In genomic region chr4:115961991-115962390, GRCm38 (mm10) we compare ENCODE assay signal across 18 mouse cellular contexts. TPM values are rescaled to one million over a fixed set of nuclear protein-coding genes. Genes with fewer than 3 reads are reported as not detected.
A peak's percentile ranks its signal among the peaks of the same experiment; 100 is the strongest.
DNase-seq lines count a peak whose midpoint lies in the region; ATAC-seq and TF ChIP-seq lines count a peak whose summit lies in the region.
"Had no signal": no experiment of that assay in that cellular context is flagged by ENCODE, and none has a peak within 500 bp of the region (broad histone marks: within the 10 kb centered on the region; RNA-seq: fewer than 3 reads in every experiment).

No protein-coding gene starts in this region.

- WGBS in heart, embryonic 11.5 days (ENCODE audit: insufficient replicate concordance) = 13% methylated on average over 7 of the region's 7 CpGs
- whole genome bisulfite sequencing in heart, adult 2 months = 24% methylated on average over 7 of the region's 7 CpGs
- WGBS in lung, embryonic 14.5 days = 9% methylated on average over 7 of the region's 7 CpGs
- WGBS in lung, postnatal 0 days = 13% methylated on average over 7 of the region's 7 CpGs
- 14% methylated on average over 7 of the region's 7 CpGs for WGBS in limb, embryonic 13.5 days
- 9% methylated on average over 7 of the region's 7 CpGs for WGBS in neural tube, embryonic 15.5 days

- no peak for ATAC-seq in heart, embryonic 11.5 days (replicated peaks; ENCODE audit: insufficient number of reproducible peaks, low FRiP score, low TSS enrichment)
- no peak; the same call in 1 of the 2 replicates for ATAC-seq in lung, embryonic 14.5 days (ENCODE audit: insufficient read depth)
- ATAC-seq in lung, postnatal 0 days = no peak
- no peak for ATAC-seq in limb, embryonic 13.5 days (ENCODE audit: low FRiP score, low read depth)
- ATAC-seq in neural tube, embryonic 15.5 days (ENCODE audit: low FRiP score) = no peak
- no peak for ATAC-seq in megakaryocyte-erythroid progenitor cell, adult 5-6 weeks (replicated peaks; ENCODE audit: low FRiP score, low TSS enrichment, poor library complexity, severe bottlenecking)
- ATAC-seq: liver, embryonic 12.5 days had no signal

- no peaks in the 10 kb centered on the region for H3K4me1 ChIP-seq in heart, embryonic 11.5 days (ENCODE audit: control insufficient read depth, insufficient read depth, low read length)
- no peaks in the 10 kb centered on the region for H3K4me1 ChIP-seq in heart, adult 2 months (ENCODE audit: control insufficient read depth, insufficient read depth, low read length)
- H3K4me1 ChIP-seq in lung, embryonic 14.5 days (ENCODE audit: insufficient read depth) = no peaks in the 10 kb centered on the region
- no peaks in the 10 kb centered on the region for H3K4me1 ChIP-seq in lung, postnatal 0 days (ENCODE audit: insufficient read depth, low read depth, low read length)
- peaks cover 23% of the 10 kb centered on the region for H3K4me1 ChIP-seq in limb, embryonic 13.5 days
- peaks cover 29% of the 10 kb centered on the region for H3K4me1 ChIP-seq in neural tube, embryonic 15.5 days

- H3K27ac ChIP-seq in heart, embryonic 11.5 days (ENCODE audit: low read depth, low read length) = no peak overlapping the region
- H3K27ac ChIP-seq in heart, adult 2 months = no peak overlapping the region
- no peak overlapping the region for H3K27ac ChIP-seq in lung, embryonic 14.5 days (ENCODE audit: low read depth)
- H3K27ac ChIP-seq in lung, postnatal 0 days (ENCODE audit: low read length) = no peak overlapping the region
- no peak overlapping the region for H3K27ac ChIP-seq in limb, embryonic 13.5 days
- H3K27ac ChIP-seq in neural tube, embryonic 15.5 days (replicated peaks) = no peak overlapping the region
- H3K27ac ChIP-seq: liver, embryonic 12.5 days had no signal

- no peak for DNase-seq in heart, adult 2 months
- DNase-seq in lung, embryonic 14.5 days = no peak
- DNase-seq in lung, postnatal 0 days (ENCODE audit: low spot score) = no peak
- no peak for DNase-seq in cerebellum, postnatal 10 days
- DNase-seq: kidney, adult 8-10 months; lung, postnatal 36 days; thymus, adult 18-20 months had no signal

- TF ChIP-seq EP300 in heart, adult 2 months (IDR thresholded peaks at IDR 0.05; ENCODE audit: insufficient read depth, low read depth, low read length) = no peak
- TF ChIP-seq EP300 in lung, postnatal 0 days (IDR thresholded peaks at IDR 0.05) = no peak

- H3K9ac ChIP-seq in heart, embryonic 11.5 days (ENCODE audit: low read depth, low read length) = no peak overlapping the region
- H3K9ac ChIP-seq in heart, adult 2 months (ENCODE audit: low read depth, low read length) = no peak overlapping the region
- no peak overlapping the region for H3K9ac ChIP-seq in lung, embryonic 14.5 days
- no peak overlapping the region for H3K9ac ChIP-seq in lung, postnatal 0 days (replicated peaks; ENCODE audit: low read depth)
- no peak overlapping the region for H3K9ac ChIP-seq in limb, embryonic 13.5 days
- H3K9ac ChIP-seq in neural tube, embryonic 15.5 days (replicated peaks) = no peak overlapping the region
- H3K9ac ChIP-seq: liver, embryonic 12.5 days had no signal

- H3K4me2 ChIP-seq in heart, embryonic 11.5 days = peak overlapping the region; percentile 98; the same call in 1 of the 2 replicates
- H3K4me2 ChIP-seq in lung, embryonic 14.5 days = peak overlapping the region; percentile 93; the same call in 1 of the 2 replicates
- H3K4me2 ChIP-seq in lung, postnatal 0 days (replicated peaks; ENCODE audit: low read depth, low read length) = no peak overlapping the region
- no peak overlapping the region for H3K4me2 ChIP-seq in limb, embryonic 13.5 days (replicated peaks)
- H3K4me2 ChIP-seq in neural tube, embryonic 15.5 days = peak overlapping the region; percentile 99

- H3K27me3 ChIP-seq in heart, embryonic 11.5 days (ENCODE audit: control insufficient read depth, insufficient read depth, low read length) = peaks cover 77% of the 10 kb centered on the region
- peaks cover 11% of the 10 kb centered on the region for H3K27me3 ChIP-seq in heart, adult 2 months (ENCODE audit: control insufficient read depth, insufficient read depth, low read length)
- peaks cover 65% of the 10 kb centered on the region for H3K27me3 ChIP-seq in lung, embryonic 14.5 days (ENCODE audit: insufficient read depth, low read length)
- no peaks in the 10 kb centered on the region; the same call in 1 of the 2 replicates for H3K27me3 ChIP-seq in lung, postnatal 0 days (replicated peaks; ENCODE audit: insufficient read depth, low read length)
- H3K27me3 ChIP-seq in limb, embryonic 13.5 days = peaks cover 88% of the 10 kb centered on the region
- H3K27me3 ChIP-seq in neural tube, embryonic 15.5 days (replicated peaks) = peaks cover 84% of the 10 kb centered on the region

- TF ChIP-seq CTCF in heart, adult 2 months (IDR thresholded peaks at IDR 0.05) = no peak
- no peak for TF ChIP-seq CTCF in lung, embryonic 14.5 days (IDR thresholded peaks at IDR 0.05; ENCODE audit: low read depth)
- no peak for TF ChIP-seq CTCF in lung, postnatal 0 days (IDR thresholded peaks at IDR 0.05)

- peak overlapping the region; percentile 70; the same call in 1 of the 2 replicates for H3K4me3 ChIP-seq in heart, embryonic 11.5 days (ENCODE audit: low read depth, low read length)
- no peak overlapping the region for H3K4me3 ChIP-seq in heart, adult 2 months
- H3K4me3 ChIP-seq in lung, embryonic 14.5 days (ENCODE audit: low read depth, low read length) = no peak overlapping the region; the same call in 1 of the 2 replicates
- H3K4me3 ChIP-seq in lung, postnatal 0 days (ENCODE audit: low read depth, low read length) = no peak overlapping the region
- peak overlapping the region; percentile 66 for H3K4me3 ChIP-seq in limb, embryonic 13.5 days
- H3K4me3 ChIP-seq in neural tube, embryonic 15.5 days (replicated peaks) = peak overlapping the region; percentile 59

- no peaks in the 10 kb centered on the region for H3K9me3 ChIP-seq in heart, embryonic 11.5 days (replicated peaks; ENCODE audit: control insufficient read depth, low read length)
- no peaks in the 10 kb centered on the region for H3K9me3 ChIP-seq in lung, embryonic 14.5 days (ENCODE audit: low read depth, low read length)
- H3K9me3 ChIP-seq in lung, postnatal 0 days (ENCODE audit: low read length) = no peaks in the 10 kb centered on the region
- H3K9me3 ChIP-seq in limb, embryonic 13.5 days = no peaks in the 10 kb centered on the region; the same call in 1 of the 2 replicates
- H3K9me3 ChIP-seq in neural tube, embryonic 15.5 days (replicated peaks) = no peaks in the 10 kb centered on the region
- H3K9me3 ChIP-seq: G1E; liver, embryonic 12.5 days had no signal

- no peak for TF ChIP-seq POLR2A in heart, adult 2 months (IDR thresholded peaks at IDR 0.05; ENCODE audit: insufficient read depth, low read depth, low read length)

- intact Hi-C loops in heart, adult 2 months (cut with DNase I) = no loop called here

- no peaks in the 10 kb centered on the region for H3K36me3 ChIP-seq in heart, embryonic 11.5 days (ENCODE audit: control insufficient read depth, insufficient read depth, low read length)
- no peaks in the 10 kb centered on the region for H3K36me3 ChIP-seq in heart, adult 2 months (ENCODE audit: control insufficient read depth, insufficient read depth, low read length)
- H3K36me3 ChIP-seq in lung, embryonic 14.5 days (ENCODE audit: insufficient read depth) = no peaks in the 10 kb centered on the region
- no peaks in the 10 kb centered on the region for H3K36me3 ChIP-seq in lung, postnatal 0 days (ENCODE audit: insufficient read depth, low read length)
- H3K36me3 ChIP-seq in limb, embryonic 13.5 days = no peaks in the 10 kb centered on the region
- no peaks in the 10 kb centered on the region for H3K36me3 ChIP-seq in neural tube, embryonic 15.5 days
- H3K36me3 ChIP-seq: G1E; liver, embryonic 12.5 days had no signal

- H3K79me2 ChIP-seq in heart, adult 2 months (replicated peaks; ENCODE audit: control insufficient read depth, insufficient read depth, low read length) = no peaks in the 10 kb centered on the region

RNA-seq across cellular contexts. Expression of gene Dmbx1, which starts 22.3 kb away (rescaled TPM):
- polyA plus RNA-seq in heart, embryonic 11.5 days (2014; fragmentation: Nextera tagmentation; extraction: Ambion mirVana) = not detected in 2 replicates
- total RNA-seq in heart, adult 2 months (2021) = not detected
- polyA plus RNA-seq in heart, adult 2 months (2012; rRNA removed) = not detected in 2 replicates
- polyA plus RNA-seq in lung, embryonic 14.5 days (2014; fragmentation: Nextera tagmentation; extraction: Ambion mirVana) = not detected in 2 replicates
- polyA plus RNA-seq in lung, postnatal 0 days (2015; fragmentation: Nextera tagmentation; extraction: Ambion mirVana) = not detected in 2 replicates
- polyA plus RNA-seq in limb, embryonic 13.5 days (2015; fragmentation: Nextera tagmentation; extraction: Ambion mirVana) = 0.18 TPM in 1 of 2 replicates, not detected in the other
- polyA plus RNA-seq in neural tube, embryonic 15.5 days (2015; fragmentation: Nextera tagmentation; extraction: Ambion mirVana) = 1.2 and 2.1 TPM in 2 replicates
- not detected in 2 replicates for total RNA-seq in megakaryocyte-erythroid progenitor cell, adult 5-6 weeks (2014; fragmentation: Nextera tagmentation)
- not detected in 2 replicates for total RNA-seq in megakaryocyte-erythroid progenitor cell, adult 5-6 weeks (2017)
- total RNA-seq: adrenal gland, postnatal 36 days; gastrocnemius, adult 8-10 months; heart, postnatal 14 days; layer of hippocampus, adult 2 months had no signal
- polyA plus RNA-seq: G1E; liver, embryonic 12.5 days; spleen, adult 2 months had no signal

RNA-seq across cellular contexts. Expression of gene Faah, which starts 55.7 kb away (rescaled TPM):
- 0.94 and 1.1 TPM in 2 replicates for polyA plus RNA-seq in heart, embryonic 11.5 days (2014; fragmentation: Nextera tagmentation; extraction: Ambion mirVana)
- total RNA-seq in heart, adult 2 months (2021) = under 1 TPM; 0.14 to 0.23 TPM
- polyA plus RNA-seq in heart, adult 2 months (2012; rRNA removed) = 0.53 and 1.4 TPM in 2 replicates
- 6.3 and 8.0 TPM in 2 replicates for polyA plus RNA-seq in lung, embryonic 14.5 days (2014; fragmentation: Nextera tagmentation; extraction: Ambion mirVana)
- 12.1 and 13.4 TPM in 2 replicates for polyA plus RNA-seq in lung, postnatal 0 days (2015; fragmentation: Nextera tagmentation; extraction: Ambion mirVana)
- 0.61 and 0.75 TPM in 2 replicates for polyA plus RNA-seq in limb, embryonic 13.5 days (2015; fragmentation: Nextera tagmentation; extraction: Ambion mirVana)
- 18.9 and 22.8 TPM in 2 replicates for polyA plus RNA-seq in neural tube, embryonic 15.5 days (2015; fragmentation: Nextera tagmentation; extraction: Ambion mirVana)
- 1.4 and 5.0 TPM in 2 replicates for total RNA-seq in megakaryocyte-erythroid progenitor cell, adult 5-6 weeks (2014; fragmentation: Nextera tagmentation)
- total RNA-seq in megakaryocyte-erythroid progenitor cell, adult 5-6 weeks (2017) = 0.85 and 2.3 TPM in 2 replicates

Comparison
In these comparisons a context has a peak if more than half of its experiments do, and no peak if none do; other contexts are left out.
1. H3K4me2 ChIP-seq: peak in heart, embryonic 11.5 days (single experiment), lung, embryonic 14.5 days (single experiment) and neural tube, embryonic 15.5 days (single experiment); none in lung, postnatal 0 days (single experiment) and limb, embryonic 13.5 days (single experiment).
2. H3K4me3 ChIP-seq: peak in heart, embryonic 11.5 days (single experiment), limb, embryonic 13.5 days (single experiment) and neural tube, embryonic 15.5 days (single experiment); none in heart, adult 2 months (single experiment), lung, embryonic 14.5 days (single experiment) and lung, postnatal 0 days (single experiment).